Mouse (Mus musculus) adrenal gland, postnatal 25 days (tissue): ENCODE results near the gene Fam189b. TPM values are rescaled to one million over a fixed set of nuclear protein-coding genes. Genes with fewer than 3 reads are reported as not detected.

Experiments used
- DNase-seq: peaks from one replicate; pipeline ENCODE4 v3.0.0; 2021; ENCODE audit warnings: mixed read lengths
- total RNA-seq: library from RNA; stranded (reverse); gene quantifications from 2 replicates; pipeline ENCODE4 v1.2.3, GENCODE M21; 2021

Gene Fam189b
- total RNA-seq, 1 experiment from 2014 or later = 23.7 TPM

DNA sequence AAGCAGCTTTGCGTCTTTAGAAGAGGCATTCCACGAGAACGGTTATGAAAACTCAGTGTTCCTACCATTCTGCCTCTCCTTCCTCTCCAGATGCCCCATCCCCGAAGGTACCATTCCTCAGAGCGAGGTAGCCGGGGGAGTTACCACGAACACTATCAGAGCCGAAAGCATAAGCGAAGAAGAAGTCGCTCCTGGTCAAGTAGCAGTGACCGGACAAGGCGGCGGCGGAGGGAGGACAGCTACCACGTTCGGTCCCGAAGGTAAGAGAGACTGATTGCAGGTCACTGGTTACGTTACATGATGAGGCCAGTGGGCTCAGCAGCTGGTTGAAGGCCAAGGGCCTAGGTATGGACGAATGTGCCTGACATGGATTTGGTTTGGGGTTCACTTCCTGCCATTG is 16.0 kb upstream of the Fam189b start:
- DNase-seq = no peak

DNA sequence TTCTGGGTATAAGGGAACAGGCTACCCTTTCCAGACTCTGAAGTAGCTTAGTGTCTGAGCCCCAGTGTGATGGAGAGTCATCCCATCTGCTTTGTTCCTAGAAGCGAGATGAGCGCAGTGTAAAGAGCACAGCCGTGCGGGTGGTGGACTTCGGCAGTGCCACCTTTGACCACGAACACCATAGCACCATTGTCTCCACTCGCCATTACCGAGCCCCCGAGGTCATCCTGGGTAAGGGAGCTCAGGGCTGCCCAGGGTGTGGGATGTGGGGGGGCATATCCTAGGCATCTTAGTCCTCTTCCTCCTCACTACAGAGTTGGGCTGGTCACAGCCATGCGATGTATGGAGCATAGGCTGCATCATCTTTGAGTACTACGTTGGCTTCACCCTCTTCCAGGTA is 8.1 kb upstream of the Fam189b start:
- no peak for DNase-seq

DNA sequence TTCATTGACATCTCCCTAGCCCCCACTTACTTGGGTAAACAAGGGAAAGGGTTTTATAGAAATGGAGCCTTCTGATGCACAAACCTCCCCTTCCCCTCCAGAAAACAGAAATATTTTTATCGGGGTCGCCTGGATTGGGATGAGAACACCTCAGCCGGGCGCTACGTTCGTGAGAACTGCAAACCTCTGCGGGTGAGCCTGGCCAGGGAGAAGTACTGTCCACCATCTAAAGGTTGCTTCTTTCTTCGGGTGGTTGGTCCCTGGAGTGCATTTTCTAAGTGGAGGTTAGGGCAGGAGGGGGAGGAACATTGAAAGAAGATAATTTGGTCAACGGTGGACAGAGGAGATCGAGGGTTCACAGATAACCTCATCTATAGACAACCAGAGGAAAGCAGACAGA is 7.4 kb upstream of the Fam189b start:
- DNase-seq = no peak

DNA sequence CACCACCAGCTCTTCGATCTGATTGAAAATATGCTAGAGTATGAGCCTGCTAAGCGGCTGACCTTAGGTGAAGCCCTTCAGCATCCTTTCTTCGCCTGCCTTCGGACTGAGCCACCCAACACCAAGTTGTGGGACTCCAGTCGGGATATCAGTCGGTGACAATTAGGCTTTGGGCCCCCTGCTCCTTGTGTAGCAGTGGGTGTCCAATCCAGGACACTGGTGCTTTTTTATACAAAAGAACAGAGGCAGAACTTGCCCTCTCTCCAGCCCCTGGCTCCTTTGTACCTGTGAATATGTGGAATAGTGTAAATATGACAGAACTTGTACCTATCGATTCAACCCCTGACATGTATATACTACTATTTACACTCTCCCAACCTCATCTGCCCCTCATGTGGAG is 6.5 kb upstream of the Fam189b start:
- DNase-seq = no peak

DNA sequence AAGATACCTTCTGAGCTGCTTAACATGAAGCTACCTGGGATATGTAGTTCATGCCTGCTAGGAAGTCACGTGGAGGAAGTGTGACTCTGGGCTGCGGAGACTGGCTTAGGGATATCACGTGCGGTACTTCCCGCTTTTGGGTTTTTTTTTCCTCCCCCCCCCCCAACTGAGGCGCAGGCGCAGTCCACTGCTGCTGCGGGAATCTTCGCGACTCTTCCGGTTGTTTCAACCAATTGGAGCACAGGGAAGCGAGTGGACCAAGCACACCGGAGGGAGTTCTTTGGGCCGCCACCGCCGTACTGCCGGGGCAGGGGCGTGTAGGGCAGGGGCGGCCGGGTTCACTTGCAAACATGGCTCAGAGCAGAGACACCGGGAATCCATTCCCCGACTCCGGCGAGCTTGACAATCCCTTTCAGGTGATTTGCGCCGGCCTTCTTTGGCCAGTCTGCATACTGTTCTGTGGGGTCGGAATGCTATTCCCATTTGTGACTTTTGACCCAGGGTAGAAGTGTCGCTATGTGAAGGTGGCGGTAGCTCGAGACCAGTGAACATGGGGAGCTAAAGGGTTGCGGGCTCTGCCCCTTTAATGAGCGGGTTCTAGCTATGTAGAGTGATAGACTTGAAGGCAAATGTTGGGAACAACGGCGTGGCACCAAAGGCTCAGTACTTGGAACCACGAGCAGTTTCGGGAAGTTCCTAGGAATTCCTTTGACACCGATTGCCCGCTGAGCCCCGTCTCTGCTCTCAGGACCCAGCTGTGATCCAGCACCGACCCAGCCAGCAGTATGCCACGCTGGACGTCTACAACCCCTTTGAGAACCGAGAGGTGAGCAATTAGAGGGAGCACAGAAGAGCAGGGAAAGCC is 5.5 kb upstream of the Fam189b start, which contains the start of gene Scamp3:
Gene Scamp3, plus strand, starts transcription at position 232 of the 865 bp plus-strand sequence.
- DNase-seq = peak; percentile 83

DNA sequence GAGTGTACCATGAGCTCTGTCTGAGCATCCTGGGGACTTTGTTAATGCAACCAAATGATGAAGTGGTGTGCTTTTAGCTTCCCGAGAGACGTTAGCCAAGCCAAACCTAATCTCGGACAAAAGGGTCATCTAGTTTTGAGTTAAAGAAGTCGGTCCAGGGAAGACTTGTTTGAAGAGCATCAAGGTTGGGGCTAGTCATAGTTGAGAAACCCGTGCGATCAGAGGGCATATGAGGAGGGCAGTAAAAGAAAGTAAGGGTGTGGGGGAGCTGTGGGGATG is 4.9 kb upstream of the Fam189b start:
- no peak for DNase-seq

DNA sequence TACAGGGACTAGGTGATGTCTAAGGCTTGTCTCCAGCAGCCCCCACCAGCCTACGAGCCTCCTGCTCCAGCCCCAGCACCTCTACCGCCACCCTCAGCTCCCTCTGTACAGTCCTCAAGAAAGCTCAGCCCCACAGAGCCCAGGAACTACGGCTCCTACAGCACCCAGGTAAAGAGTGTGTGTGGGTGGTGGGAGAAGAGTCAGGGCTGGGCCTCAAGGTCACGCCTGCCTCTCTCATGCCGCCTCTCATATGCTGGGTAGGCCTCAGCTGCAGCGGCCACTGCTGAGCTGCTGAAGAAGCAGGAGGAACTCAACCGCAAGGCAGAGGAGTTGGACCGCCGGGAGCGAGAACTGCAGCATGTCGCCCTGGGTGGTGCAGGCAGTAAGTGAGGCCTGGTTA is 3.9 kb upstream of the Fam189b start:
- no peak for DNase-seq

DNA sequence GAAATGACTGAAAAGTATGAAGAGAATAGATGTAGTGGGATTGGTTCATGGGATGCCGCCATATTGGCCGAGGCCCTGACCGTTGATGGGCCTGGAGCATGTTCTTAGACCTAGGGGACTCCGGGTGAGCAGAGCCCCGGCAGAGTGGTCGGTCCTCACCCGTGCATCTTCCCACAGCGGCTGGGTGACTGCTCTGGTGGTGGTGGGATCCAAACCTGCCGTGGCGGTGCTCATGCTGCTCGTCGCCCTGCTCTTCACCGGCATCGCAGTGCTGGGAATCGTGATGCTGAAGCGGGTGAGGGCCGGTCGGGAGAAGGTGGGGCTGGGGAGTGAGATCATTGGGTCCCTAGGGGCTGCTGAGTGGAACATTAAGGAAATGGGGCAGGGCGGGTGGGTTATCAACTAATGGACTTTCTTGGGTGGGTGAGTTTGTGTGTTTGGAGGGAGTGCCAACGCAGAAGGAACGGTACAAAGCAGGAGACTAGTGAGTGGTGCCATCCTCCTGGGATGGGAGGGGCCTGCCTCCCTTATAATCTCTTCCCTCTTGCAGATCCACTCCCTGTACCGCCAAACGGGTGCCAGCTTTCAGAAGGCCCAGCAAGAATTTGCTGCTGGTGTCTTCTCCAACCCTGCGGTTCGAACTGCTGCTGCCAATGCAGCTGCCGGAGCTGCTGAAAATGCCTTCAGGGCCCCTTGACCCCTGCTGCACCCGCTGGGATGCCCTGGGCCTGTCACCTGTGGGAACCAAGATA is 1.0 kb upstream of the Fam189b start:
- no peak for DNase-seq

DNA sequence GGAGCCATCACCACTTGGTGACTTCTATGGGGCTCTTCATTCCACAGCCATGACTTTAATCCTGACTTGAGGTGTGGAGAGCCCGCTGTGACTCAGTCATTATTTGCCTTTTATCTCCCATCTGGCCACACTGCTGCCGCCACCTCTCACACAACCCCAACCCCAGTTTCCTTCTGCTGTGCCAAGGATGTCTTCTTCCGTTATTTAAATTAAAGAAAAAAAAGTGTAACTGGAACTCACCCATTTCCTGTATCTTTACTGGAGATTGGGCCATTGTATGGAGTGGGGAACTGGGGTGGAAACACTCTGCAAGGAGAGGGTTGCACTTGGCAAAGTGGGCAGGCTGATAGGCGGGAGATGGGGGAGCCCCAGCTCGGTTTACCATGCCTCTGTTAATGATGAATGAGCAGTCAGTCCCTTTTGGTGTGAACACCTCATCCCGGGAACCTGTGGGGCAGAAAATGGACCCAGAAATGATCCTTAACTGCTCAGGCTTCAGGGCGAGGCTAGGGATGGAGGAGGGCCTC is 349 bp upstream of the Fam189b start:
- no peak for DNase-seq

DNA sequence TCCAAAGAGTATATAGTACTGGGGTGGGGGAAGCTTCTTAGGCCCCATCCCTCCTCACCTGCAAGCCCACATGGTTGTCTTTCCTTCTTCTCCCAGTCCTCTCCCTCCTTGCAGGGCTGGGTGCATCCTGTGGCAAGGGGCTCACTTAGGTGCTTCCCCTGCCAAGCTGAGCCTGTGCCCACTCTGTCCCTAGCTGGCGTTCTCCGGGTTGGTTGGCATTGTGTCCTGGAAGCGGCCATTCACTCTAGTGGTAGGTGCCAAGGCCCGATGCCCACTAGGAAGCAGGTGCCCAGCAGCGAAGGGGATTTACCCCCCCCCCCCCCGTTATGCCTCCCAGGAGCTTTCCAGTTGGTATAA is 994 bp downstream of the Fam189b start:
- DNase-seq = no peak

DNA sequence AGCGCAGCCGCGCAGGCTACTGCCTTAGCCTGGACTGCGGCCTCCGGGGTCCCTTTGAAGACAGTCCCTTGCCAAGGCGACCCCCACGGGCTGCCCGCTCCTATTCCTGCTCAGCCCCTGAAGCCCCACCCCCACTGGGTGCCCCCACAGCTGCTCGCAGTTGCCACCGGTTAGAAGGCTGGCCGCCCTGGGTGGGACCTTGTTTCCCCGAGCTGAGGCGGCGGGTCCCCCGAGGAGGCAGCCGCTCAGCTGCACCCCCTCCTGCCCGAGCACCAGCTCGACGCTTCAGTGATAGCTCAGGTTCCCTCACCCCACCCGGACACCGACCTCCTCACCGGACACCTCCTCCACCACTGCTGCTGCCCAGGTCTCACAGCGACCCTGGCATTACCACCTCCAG is 4.3 kb downstream of the Fam189b start:
- DNase-seq = no peak

DNA sequence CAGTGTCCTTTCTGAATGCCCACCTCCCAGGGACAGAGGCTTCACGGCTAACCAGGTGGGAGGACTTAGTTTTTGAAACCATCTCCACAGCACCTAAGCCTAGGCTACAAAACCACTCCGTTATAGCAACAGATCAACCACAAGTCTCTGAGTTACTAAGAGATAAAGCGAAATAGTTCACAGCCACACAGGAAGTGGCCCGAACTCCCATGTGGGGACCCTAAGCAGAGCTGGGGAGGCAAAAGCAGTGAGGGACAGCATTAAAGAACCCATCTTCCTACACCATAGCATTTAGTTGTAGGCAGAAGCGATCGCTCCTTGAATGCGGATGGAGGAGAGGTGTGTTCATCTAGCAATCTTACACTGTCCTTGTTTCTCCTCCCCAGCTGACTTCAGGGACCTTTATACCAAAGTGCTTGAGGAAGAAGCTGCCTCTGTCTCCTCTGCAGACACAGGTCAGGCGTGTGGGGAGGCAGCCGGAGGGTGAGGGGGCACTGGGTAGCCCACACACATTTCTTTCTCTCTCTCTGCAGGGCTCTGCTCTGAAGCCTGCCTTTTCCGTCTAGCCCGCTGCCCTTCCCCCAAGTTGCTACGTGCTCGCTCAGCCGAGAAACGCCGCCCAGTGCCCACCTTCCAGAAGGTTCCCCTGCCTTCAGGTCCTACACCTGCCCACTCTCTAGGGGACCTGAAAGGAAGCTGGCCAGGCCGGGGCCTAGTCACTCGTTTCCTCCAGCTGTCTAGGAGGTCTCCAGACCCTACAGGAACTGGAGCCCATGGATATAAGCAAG is 4.9 kb downstream of the Fam189b start:
- DNase-seq = no peak

DNA sequence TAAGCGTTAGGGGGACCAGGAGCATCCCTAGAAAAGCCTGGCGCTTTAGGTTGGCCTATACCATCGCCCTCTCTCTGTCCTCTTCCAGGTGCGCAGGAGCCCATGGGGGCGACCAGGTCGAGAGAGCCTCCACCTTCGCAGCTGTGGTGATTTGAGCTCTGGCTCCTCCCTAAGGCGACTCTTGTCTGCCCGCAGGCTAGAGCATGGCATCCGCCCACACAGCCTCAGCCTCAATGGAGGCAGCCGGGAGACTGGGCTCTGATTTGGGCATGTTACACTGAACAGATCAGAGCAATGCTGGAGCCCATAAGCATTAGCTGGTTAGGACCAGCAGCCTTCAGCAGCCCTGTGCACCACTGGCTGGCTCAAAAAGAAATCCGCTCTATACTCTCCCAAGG is 5.5 kb downstream of the Fam189b start:
- DNase-seq = no peak

DNA sequence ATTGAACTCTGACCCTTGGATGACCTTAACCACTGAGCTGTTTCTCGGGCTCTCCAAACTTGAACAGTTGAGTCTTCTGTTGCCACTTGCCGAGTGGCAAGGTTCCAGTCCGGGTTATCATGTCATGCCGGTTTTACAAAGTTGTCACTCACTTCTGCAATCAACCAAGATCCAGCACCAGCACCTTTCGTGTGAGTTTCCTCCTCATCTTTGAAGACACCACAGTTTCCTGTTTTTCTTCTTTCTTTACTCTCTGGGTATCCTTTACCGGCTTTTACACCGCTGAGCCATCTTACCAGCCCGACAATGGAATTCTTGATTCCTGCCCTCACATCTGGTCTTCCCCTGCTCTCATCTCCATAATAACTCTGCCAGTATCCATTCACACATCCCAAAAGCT is 7.5 kb downstream of the Fam189b start:
- DNase-seq = no peak

DNA sequence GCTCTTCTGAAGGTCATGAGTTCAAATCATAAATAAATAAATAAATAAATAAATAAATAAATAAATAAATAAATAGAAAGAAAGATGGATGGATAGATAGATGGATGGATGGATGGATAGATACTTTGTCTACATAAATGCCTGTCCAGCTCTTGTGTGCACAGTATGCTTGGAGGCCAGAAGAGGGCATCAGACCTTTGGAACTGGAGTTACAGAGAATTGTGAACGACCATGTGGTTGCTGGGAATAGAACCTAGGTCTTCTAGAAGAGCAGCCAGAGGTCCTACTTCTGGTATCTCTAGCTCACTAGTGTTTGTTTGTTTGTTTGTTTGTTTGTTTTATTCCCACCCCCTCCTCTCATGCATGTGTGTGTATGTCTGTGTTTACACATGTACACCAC is 10.4 kb downstream of the Fam189b start:
- DNase-seq = no peak

DNA sequence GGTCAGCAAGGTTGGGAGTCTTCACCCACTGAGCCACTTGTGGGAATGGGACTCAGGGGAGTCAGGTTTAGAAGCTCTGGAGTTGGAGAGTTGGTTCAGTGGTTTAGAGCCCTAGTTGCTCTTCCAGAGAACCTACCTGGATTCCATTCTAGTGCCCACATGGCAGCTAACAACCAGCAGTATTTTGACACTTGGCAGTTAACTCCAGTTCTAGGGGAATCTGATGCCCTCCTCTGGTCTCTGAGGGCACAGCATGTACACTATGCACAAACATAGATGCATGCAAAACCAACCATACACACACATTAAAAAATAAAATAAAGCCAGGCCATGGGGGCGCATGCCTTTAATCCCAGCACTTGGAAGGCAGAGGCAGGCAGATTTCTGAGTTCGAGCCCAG is 10.9 kb downstream of the Fam189b start:
- no peak for DNase-seq

DNA sequence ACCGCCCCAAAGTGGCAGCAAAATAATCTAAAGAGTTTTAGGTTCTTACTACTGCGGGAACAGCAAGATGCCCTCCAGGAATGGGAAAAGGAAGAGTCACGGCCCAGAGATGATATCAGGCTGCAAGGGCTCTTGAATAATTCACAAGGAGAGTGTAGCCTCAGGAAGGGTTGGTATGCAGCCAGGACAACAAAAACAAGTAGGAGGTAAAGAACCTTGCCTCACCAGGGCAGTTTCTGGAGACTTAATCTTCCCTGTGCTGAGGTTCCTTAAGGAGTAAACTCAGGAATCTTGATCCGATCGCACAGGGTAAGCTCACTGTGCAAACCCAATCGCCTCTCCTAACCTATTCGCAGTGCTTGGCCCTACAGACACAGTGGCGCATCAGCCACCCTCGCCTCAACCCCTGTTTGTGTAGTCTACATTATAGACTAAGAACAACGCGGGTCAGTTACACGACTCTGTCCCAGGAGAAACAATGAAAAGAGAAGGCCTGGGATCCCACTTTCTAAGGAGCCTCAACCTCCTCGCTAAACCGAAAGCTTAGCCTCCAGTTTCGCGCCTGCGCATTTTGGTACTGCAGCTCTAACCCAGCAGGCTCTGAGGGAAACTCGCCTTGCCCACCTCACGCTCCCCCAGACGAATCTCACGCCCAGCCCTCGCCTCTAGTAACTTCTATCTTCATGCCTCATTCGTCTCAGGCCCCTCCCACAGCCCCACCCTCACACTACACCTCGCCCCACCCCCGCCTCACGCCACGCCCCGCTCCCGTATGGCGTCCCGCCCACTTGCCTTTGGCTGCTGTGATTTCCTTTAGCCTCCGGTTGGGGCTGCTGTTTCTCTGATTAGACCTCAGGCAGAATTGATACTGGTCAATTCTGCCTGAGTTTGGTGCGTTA is 13.3 kb downstream of the Fam189b start:
- DNase-seq = peak; percentile 91

DNA sequence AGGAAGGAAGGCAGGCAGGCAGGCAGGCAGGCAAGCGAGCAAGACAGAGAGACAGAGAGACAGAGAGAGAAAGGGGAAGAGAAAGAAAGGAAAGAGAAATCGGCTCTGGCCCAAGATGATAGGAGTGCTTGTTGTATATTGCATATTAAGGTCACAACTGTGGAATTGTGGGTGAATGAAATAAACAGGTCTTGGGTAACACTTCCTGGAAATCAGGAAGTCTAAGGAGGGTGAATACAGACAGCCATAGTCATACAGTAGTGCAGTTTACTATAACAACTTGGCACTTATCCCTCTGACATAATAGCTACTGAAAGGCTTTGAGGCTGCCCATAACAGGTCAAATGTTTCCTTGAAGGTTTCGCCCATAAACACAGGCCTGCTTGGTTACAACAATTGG is 16.9 kb downstream of the Fam189b start:
- DNase-seq = no peak

DNA sequence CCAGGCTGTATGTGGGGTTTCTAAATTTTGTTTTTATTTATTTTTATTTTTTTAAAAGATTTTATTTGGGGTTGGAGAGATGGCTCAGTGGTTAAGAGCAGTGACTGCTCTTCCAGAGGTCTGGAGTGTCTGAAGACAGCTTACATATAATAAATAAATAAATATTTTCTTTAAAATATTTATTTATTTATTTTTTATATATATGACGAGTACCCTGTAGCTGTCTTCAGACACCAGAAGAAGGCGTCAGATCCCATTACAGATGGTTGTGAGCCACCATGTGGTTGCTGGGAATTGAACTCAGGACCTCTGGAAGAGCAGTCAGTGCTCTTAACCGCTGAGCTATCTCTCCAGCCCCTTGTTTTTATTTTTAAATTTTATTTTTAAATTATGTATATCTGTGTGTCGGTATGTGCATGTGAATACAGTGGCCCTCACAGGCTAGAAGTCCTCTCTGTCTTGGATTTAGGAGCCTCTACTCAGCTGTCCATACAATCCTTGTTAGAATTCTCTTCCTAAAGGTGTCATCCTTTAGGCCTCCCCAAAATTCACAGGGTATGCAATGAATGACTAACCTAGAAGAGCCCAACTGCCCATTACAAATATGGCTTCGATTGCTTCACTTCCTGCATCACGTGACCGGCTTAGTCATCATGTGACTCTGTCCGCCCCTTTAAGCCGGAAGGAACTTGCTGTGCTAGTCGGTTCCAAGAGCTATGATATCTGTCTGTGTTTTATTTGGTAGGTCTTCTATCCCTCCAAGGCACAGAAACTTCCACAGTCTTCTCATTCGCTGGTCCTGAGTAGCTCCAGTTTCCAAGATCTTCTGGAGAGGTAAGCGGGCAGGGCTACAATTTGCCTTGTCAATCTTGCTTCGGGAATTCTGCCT is 19.6 kb downstream of the Fam189b start, which contains the start of gene Gba:
Gene Gba, plus strand, starts transcription at position 676 of the 889 bp plus-strand sequence.
- DNase-seq = peak; percentile 82

DNA sequence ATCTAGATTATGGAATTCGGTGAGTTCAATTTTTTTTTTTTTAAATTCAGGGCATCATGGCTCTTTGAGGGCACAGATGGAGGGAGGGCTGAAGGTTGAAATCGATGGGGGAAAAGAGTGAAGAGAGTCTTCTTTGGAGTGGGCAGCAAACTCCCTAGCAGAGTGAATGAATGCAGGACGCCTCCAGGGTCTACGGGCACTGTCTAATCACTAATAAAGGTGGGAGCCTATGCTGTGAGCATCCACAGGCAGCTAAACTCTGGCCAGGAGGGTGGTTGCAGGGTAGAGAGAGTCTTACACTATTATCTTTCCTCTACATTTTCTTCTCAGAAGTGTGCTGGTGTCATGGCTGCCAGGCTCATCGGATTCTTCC is 20.2 kb downstream of the Fam189b start:
- DNase-seq = no peak

DNA sequence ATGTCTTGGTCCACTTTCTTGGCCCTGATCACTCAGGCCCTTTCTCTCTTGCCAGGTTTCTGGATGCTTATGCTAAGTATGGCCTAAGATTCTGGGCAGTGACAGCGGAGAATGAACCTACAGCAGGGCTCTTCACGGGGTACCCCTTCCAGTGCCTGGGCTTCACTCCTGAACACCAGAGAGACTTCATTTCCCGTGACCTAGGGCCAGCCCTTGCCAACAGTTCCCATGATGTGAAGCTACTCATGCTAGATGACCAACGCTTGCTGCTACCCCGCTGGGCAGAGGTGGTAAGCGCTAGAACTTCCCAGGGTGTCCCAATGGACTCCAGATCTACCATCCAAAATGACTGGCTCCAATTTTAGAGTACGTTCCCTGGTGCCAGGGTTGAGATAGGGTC is 23.1 kb downstream of the Fam189b start:
- no peak for DNase-seq
